Mouse (Mus musculus): ENCODE data around the gene Chat.
A peak's percentile ranks its signal among the peaks of the same experiment; 100 is the strongest.

DNA sequence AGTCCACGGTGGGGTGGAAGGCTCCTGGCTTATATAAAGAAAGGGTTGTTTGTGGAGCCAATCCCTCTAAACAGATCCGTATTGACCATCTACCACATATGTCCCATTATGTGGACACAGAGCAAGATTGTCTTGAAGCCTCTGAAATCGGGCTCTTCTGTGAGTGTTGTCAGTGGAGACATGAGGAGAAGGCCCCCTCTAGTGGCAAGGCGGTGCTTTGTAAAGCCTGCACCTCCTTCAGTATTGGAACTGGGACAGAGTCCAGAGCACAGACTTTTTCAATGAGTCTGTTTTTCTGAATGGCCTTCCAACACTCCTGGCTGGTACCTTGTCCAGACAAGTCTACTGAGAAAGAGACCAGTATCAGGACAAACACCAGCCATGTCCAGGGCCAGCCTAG lies 7.2 kb upstream of the Chat start:
- TF ChIP-seq CTCF (conservative IDR thresholded peaks at IDR 0.05; ENCODE audit: low read length) = peak; percentile 91
- TF ChIP-seq POU5F1 (IDR thresholded peaks at IDR 0.05; ENCODE audit: borderline replicate concordance, low read length) = no peak
- TF ChIP-seq NANOG (IDR thresholded peaks at IDR 0.05; ENCODE audit: borderline replicate concordance, low read length) = no peak

Data from E14TG2a.4 (cell line).